ENCODE assay signal across 24 mouse cellular contexts in the genomic region with DNA sequence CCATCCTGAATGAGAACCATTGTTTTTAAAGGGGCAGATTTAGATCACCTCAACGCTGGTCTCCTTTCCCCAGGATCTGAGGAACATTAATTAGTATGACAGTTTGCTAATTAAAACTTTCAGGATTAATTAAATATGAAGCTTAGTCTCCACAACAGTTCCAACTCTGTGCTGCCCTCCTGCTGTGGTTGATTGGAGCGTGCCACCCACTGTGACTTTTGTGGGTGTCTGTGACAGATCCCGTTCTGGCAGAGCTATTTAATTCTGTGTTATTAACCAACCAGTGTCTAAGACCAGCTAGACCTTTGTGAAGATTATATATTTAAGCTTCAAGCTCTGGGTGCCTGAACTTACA. TPM values are rescaled to one million over a fixed set of nuclear protein-coding genes. Genes with fewer than 3 reads are reported as not detected.
DNase-seq lines count a peak whose midpoint lies in the region; ATAC-seq and TF ChIP-seq lines count a peak whose summit lies in the region.
"Had no signal": no experiment of that assay in that cellular context is flagged by ENCODE, and none has a peak within 500 bp of the region (broad histone marks: within the 10 kb centered on the region; RNA-seq: fewer than 3 reads in every experiment).

No protein-coding gene starts in this region.

- no peak for TF ChIP-seq CTCF in hindbrain, postnatal 0 days (IDR thresholded peaks at IDR 0.05; ENCODE audit: low read depth)

- no peak overlapping the region for H3K4me3 ChIP-seq in hindbrain, embryonic 14.5 days (replicated peaks; ENCODE audit: low read length)
- no peak overlapping the region for H3K4me3 ChIP-seq in hindbrain, embryonic 10.5 days
- H3K4me3 ChIP-seq in forebrain, embryonic 12.5 days (replicated peaks) = no peak overlapping the region
- no peak overlapping the region for H3K4me3 ChIP-seq in hindbrain, postnatal 0 days (ENCODE audit: low read length)
- H3K4me3 ChIP-seq: embryonic facial prominence, embryonic 13.5 days; heart, adult 2 months; kidney, embryonic 15.5 days had no signal

- H3K27ac ChIP-seq in hindbrain, embryonic 14.5 days = no peak overlapping the region
- H3K27ac ChIP-seq in hindbrain, embryonic 10.5 days = no peak overlapping the region
- H3K27ac ChIP-seq in forebrain, embryonic 12.5 days = no peak overlapping the region
- H3K27ac ChIP-seq in hindbrain, postnatal 0 days = no peak overlapping the region
- H3K27ac ChIP-seq: embryonic facial prominence, embryonic 13.5 days; heart, adult 2 months; kidney, embryonic 15.5 days had no signal

- no peaks in the 10 kb centered on the region for H3K9me3 ChIP-seq in hindbrain, embryonic 14.5 days (ENCODE audit: control insufficient read depth, low read length)
- H3K9me3 ChIP-seq in hindbrain, embryonic 10.5 days = no peaks in the 10 kb centered on the region
- H3K9me3 ChIP-seq in forebrain, embryonic 12.5 days = no peaks in the 10 kb centered on the region
- H3K9me3 ChIP-seq in hindbrain, postnatal 0 days (ENCODE audit: low read length) = no peaks in the 10 kb centered on the region
- H3K9me3 ChIP-seq: embryonic facial prominence, embryonic 13.5 days; kidney, embryonic 15.5 days had no signal

- H3K9ac ChIP-seq in hindbrain, embryonic 14.5 days = no peak overlapping the region
- H3K9ac ChIP-seq in forebrain, embryonic 12.5 days = no peak overlapping the region
- no peak overlapping the region for H3K9ac ChIP-seq in hindbrain, postnatal 0 days (replicated peaks; ENCODE audit: low read length)
- H3K9ac ChIP-seq: embryonic facial prominence, embryonic 13.5 days; kidney, embryonic 15.5 days; liver, postnatal 0 days had no signal

- peak; percentile 68; the same call in 1 of the 2 replicates for ATAC-seq in hindbrain, embryonic 14.5 days (ENCODE audit: low FRiP score)
- ATAC-seq in forebrain, embryonic 12.5 days (ENCODE audit: low FRiP score) = peak; percentile 74; the same call in 1 of the 2 replicates
- peak; percentile 45; the same call in 1 of the 2 replicates for ATAC-seq in hindbrain, postnatal 0 days
- ATAC-seq: intestine, embryonic 16.5 days; liver, postnatal 0 days had no signal

- 33% methylated on average over 3 of the region's 3 CpGs for WGBS in hindbrain, embryonic 14.5 days
- WGBS in hindbrain, embryonic 10.5 days = 56% methylated on average over 3 of the region's 3 CpGs
- 21% methylated on average over 3 of the region's 3 CpGs for WGBS in forebrain, embryonic 12.5 days
- WGBS in hindbrain, postnatal 0 days = 27% methylated on average over 3 of the region's 3 CpGs

- DNase-seq in hindbrain, embryonic 14.5 days (ENCODE audit: low spot score) = no peak
- DNase-seq in hindbrain, embryonic 10.5 days (ENCODE audit: low spot score) = no peak
- peak; percentile 84 for DNase-seq in Muller cell, postnatal 12 days (ENCODE audit: inconsistent ontology term)
- DNase-seq in hindbrain, postnatal 0 days (ENCODE audit: low spot score) = peak; percentile 63
- no peak for DNase-seq in right cerebral cortex, adult 2 months (ENCODE audit: low spot score in 2 of 2)
- DNase-seq in urinary bladder, postnatal 14 days (ENCODE audit: low spot score) = no peak
- no peak for DNase-seq in embryo, embryonic 11 days
- DNase-seq: B cell, adult 2 months; cerebellum, adult 8-10 months; gastrocnemius, postnatal 14 days; heart, adult 2 months; heart, postnatal 4 days; liver; liver, postnatal 0 days; lung, postnatal 10 days; thymus, adult 18-20 months had no signal

- H3K4me2 ChIP-seq in hindbrain, embryonic 14.5 days (replicated peaks) = no peak overlapping the region
- no peak overlapping the region for H3K4me2 ChIP-seq in forebrain, embryonic 12.5 days
- H3K4me2 ChIP-seq in hindbrain, postnatal 0 days (ENCODE audit: low read depth, low read length) = no peak overlapping the region
- H3K4me2 ChIP-seq: embryonic facial prominence, embryonic 13.5 days; kidney, embryonic 15.5 days had no signal

- H3K27me3 ChIP-seq in hindbrain, embryonic 14.5 days (ENCODE audit: control insufficient read depth, insufficient read depth, low read length) = no peaks in the 10 kb centered on the region
- H3K27me3 ChIP-seq in hindbrain, embryonic 10.5 days (ENCODE audit: insufficient read depth, poor library complexity, severe bottlenecking) = no peaks in the 10 kb centered on the region
- H3K27me3 ChIP-seq in forebrain, embryonic 12.5 days = 0 out of 2 replicates have a peak, but pooled peaks cover 2% of the 10 kb centered on the region
- no peaks in the 10 kb centered on the region for H3K27me3 ChIP-seq in hindbrain, postnatal 0 days (ENCODE audit: insufficient read depth, low read length)
- H3K27me3 ChIP-seq: embryonic facial prominence, embryonic 13.5 days; kidney, embryonic 15.5 days had no signal

- 0 out of 2 replicates have a peak, but pooled peaks cover 6% of the 10 kb centered on the region for H3K4me1 ChIP-seq in hindbrain, embryonic 14.5 days (replicated peaks; ENCODE audit: control insufficient read depth, insufficient read depth, low read length)
- no peaks in the 10 kb centered on the region for H3K4me1 ChIP-seq in hindbrain, embryonic 10.5 days (replicated peaks)
- H3K4me1 ChIP-seq in forebrain, embryonic 12.5 days = peaks cover 5% of the 10 kb centered on the region
- 0 out of 2 replicates have a peak, but pooled peaks cover 5% of the 10 kb centered on the region for H3K4me1 ChIP-seq in hindbrain, postnatal 0 days (ENCODE audit: insufficient read depth, low read length)
- H3K4me1 ChIP-seq: embryonic facial prominence, embryonic 13.5 days; kidney, embryonic 15.5 days had no signal

- no peaks in the 10 kb centered on the region for H3K36me3 ChIP-seq in hindbrain, embryonic 14.5 days (replicated peaks; ENCODE audit: control insufficient read depth, insufficient read depth)
- no peaks in the 10 kb centered on the region for H3K36me3 ChIP-seq in hindbrain, embryonic 10.5 days
- H3K36me3 ChIP-seq in forebrain, embryonic 12.5 days (replicated peaks) = no peaks in the 10 kb centered on the region
- no peaks in the 10 kb centered on the region for H3K36me3 ChIP-seq in hindbrain, postnatal 0 days (ENCODE audit: insufficient read depth, low read length)
- H3K36me3 ChIP-seq: embryonic facial prominence, embryonic 13.5 days; kidney, embryonic 15.5 days had no signal

RNA-seq across cellular contexts. Expression of gene Ccna1, which starts 20.0 kb away (rescaled TPM):
- polyA plus RNA-seq in hindbrain, embryonic 14.5 days (2014; fragmentation: Nextera tagmentation; extraction: Ambion mirVana) = 1.5 and 1.7 TPM in 2 replicates
- polyA plus RNA-seq in hindbrain, embryonic 10.5 days (2016; fragmentation: Nextera tagmentation; extraction: Ambion mirVana) = 2.1 and 2.9 TPM in 2 replicates
- polyA plus RNA-seq in forebrain, embryonic 12.5 days (2016; fragmentation: Nextera tagmentation; extraction: Ambion mirVana) = 3.2 and 6.0 TPM in 2 replicates
- total RNA-seq in hindbrain, postnatal 0 days (2014; rRNA removed) = 0.68 and 1.3 TPM in 2 replicates
- polyA plus RNA-seq in hindbrain, postnatal 0 days (2015; fragmentation: Nextera tagmentation; extraction: Ambion mirVana) = 2.0 and 4.2 TPM in 2 replicates
- total RNA-seq: adrenal gland, adult 18-20 months; gastrocnemius, postnatal 14 days; heart, adult 2 months; megakaryocyte progenitor cell, adult 5-6 weeks; monocyte, adult 5-6 weeks had no signal
- polyA plus RNA-seq: liver, postnatal 0 days; spleen, adult 2 months had no signal

RNA-seq across cellular contexts. Expression of gene Spg20, which starts 36.6 kb away (rescaled TPM):
- polyA plus RNA-seq in hindbrain, embryonic 14.5 days (2014; fragmentation: Nextera tagmentation; extraction: Ambion mirVana) = 16.2 and 19.5 TPM in 2 replicates
- polyA plus RNA-seq in hindbrain, embryonic 10.5 days (2016; fragmentation: Nextera tagmentation; extraction: Ambion mirVana) = 41.5 and 55.9 TPM in 2 replicates
- polyA plus RNA-seq in forebrain, embryonic 12.5 days (2016; fragmentation: Nextera tagmentation; extraction: Ambion mirVana) = 34.9 and 38.9 TPM in 2 replicates
- total RNA-seq in hindbrain, postnatal 0 days (2014; rRNA removed) = 14.8 and 18.4 TPM in 2 replicates
- polyA plus RNA-seq in hindbrain, postnatal 0 days (2015; fragmentation: Nextera tagmentation; extraction: Ambion mirVana) = 10.0 and 10.9 TPM in 2 replicates

Comparison
In these comparisons a context has a peak if more than half of its experiments do, and no peak if none do; other contexts are left out.
1. DNase-seq: peak in Muller cell, postnatal 12 days (single experiment) and hindbrain, postnatal 0 days (single experiment); none in hindbrain, embryonic 14.5 days (single experiment), hindbrain, embryonic 10.5 days (single experiment), right cerebral cortex, adult 2 months (0 of 2), urinary bladder, postnatal 14 days (single experiment) and embryo, embryonic 11 days (single experiment).
2. Peak in every context shown above with its lines, with median percentiles within 50 percentile points of each other: ATAC-seq.